Mouse (Mus musculus): ENCODE measurements around the gene B4galt2. TPM values are rescaled to one million over a fixed set of nuclear protein-coding genes. Genes with fewer than 3 reads are reported as not detected.

Gene B4galt2
- polyA plus RNA-seq, 1 experiment from 2014 or later: 24.9 TPM

DNA sequence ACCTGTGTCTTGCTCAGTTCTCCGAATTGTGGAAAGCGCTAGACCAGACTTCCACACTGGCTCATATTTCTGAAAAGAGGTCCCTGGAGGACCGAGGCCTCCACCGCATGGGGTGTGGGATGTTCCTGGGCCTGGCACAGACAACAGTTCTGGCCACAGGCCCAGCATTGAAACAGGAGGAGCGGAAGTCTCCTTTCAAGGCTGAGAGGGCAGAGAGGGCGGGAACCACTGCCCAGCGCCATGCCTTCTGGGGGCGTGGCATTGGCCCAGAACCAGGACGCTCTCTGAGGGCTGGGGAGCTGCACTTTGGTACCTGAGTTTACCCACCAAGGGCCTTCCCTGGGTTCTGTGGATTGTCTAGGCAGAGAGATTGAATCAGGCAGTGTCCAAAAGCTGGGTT is 17.2 kb downstream of the B4galt2 start:
- Histone ChIP-seq H3K4me1 (ENCODE audit: control insufficient read depth, insufficient read depth, low read length) (peaks cover 3% of the 10 kb centered on the region; the same call in 1 of the 2 replicates), H3K27ac (replicated peaks; ENCODE audit: low read depth, low read length) (no peak overlapping the region), H3K27me3 (ENCODE audit: control insufficient read depth, insufficient read depth, low read length) (no peaks in the 10 kb centered on the region), H3K36me3 (replicated peaks; ENCODE audit: control insufficient read depth, insufficient read depth, low read depth, low read length) (no peaks in the 10 kb centered on the region), H3K9me3 (replicated peaks; ENCODE audit: control insufficient read depth, low read length) (no peaks in the 10 kb centered on the region), H3K4me3 (ENCODE audit: low read depth, low read length) (no peak overlapping the region), H3K9ac (replicated peaks; ENCODE audit: low read length) (no peak overlapping the region), H3K4me2 (ENCODE audit: low read depth, low read length) (no peak overlapping the region)
- DNase-seq (ENCODE audit: low spot score): no peak
- WGBS: 58% methylated on average over 9 of the region's 9 CpGs
- no peak for ATAC-seq (replicated peaks; ENCODE audit: insufficient number of reproducible peaks, low FRiP score, low TSS enrichment, low read depth)

DNA sequence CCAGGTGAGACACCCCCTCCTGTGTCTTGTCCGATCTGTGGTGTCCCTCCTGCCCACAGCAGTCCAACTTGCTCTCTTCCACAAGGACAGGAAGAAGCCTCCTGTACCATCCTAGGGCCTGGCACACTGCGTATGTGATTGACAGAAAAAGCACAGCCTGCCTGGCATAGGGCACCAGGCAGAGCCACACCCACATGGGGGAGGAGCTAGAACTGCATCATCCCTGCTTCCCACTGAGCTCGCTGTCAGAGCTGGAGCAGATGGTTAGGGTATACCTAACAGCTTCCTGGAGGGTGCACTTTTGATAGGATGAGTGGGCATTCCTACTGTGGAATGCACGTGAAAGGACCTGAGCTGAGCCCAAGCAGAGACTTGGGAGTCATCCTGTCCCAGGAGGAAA is 20.5 kb downstream of the B4galt2 start:
- no peaks in the 10 kb centered on the region for H3K36me3 ChIP-seq (replicated peaks; ENCODE audit: control insufficient read depth, insufficient read depth, low read depth, low read length)
- H3K4me3 ChIP-seq (ENCODE audit: low read depth, low read length): no peak overlapping the region
- 35% methylated on average over 4 of the region's 4 CpGs for WGBS
- no peak overlapping the region for H3K27ac ChIP-seq (replicated peaks; ENCODE audit: low read depth, low read length)
- 0 out of 2 replicates have a peak, but pooled peaks have one; percentile 14 for ATAC-seq (replicated peaks; ENCODE audit: insufficient number of reproducible peaks, low FRiP score, low TSS enrichment, low read depth)
- peaks cover 3% of the 10 kb centered on the region; the same call in 1 of the 2 replicates for H3K4me1 ChIP-seq (ENCODE audit: control insufficient read depth, insufficient read depth, low read length)
- no peaks in the 10 kb centered on the region for H3K9me3 ChIP-seq (replicated peaks; ENCODE audit: control insufficient read depth, low read length)
- DNase-seq (ENCODE audit: low spot score): no peak
- H3K27me3 ChIP-seq (ENCODE audit: control insufficient read depth, insufficient read depth, low read length): no peaks in the 10 kb centered on the region
- no peak overlapping the region for H3K4me2 ChIP-seq (ENCODE audit: low read depth, low read length)
- H3K9ac ChIP-seq (replicated peaks; ENCODE audit: low read length): no peak overlapping the region

DNA sequence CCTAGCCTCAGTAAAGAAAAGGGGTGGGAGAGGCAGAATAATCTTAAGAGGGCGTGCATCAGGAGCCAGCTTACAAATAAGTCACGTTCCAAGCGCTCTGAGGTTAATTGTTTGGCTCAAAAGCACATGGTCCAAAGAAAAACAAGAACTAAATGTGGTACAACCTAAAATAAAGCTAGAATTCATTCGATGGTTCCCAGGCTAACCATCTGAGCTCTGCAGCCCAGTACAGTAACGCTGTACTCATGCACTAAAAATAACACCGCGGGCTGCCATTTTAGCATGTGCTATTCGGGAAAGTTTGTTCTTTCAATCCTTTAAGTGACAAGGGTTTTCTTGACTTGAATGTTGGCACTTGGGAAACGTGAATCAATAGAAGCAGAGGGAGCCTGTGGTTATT is 22.7 kb downstream of the B4galt2 start:
- WGBS: 84% methylated on average over 9 of the region's 9 CpGs
- Histone ChIP-seq H3K36me3 (replicated peaks; ENCODE audit: control insufficient read depth, insufficient read depth, low read depth, low read length) (no peaks in the 10 kb centered on the region), H3K4me1 (ENCODE audit: control insufficient read depth, insufficient read depth, low read length) (no peaks in the 10 kb centered on the region), H3K27ac (replicated peaks; ENCODE audit: low read depth, low read length) (no peak overlapping the region), H3K9ac (replicated peaks; ENCODE audit: low read length) (no peak overlapping the region), H3K4me2 (ENCODE audit: low read depth, low read length) (no peak overlapping the region), H3K9me3 (replicated peaks; ENCODE audit: control insufficient read depth, low read length) (no peaks in the 10 kb centered on the region), H3K27me3 (ENCODE audit: control insufficient read depth, insufficient read depth, low read length) (no peaks in the 10 kb centered on the region), H3K4me3 (ENCODE audit: low read depth, low read length) (no peak overlapping the region)
- ATAC-seq (replicated peaks; ENCODE audit: insufficient number of reproducible peaks, low FRiP score, low TSS enrichment, low read depth) (no peak), DNase-seq (ENCODE audit: low spot score) (no peak)

DNA sequence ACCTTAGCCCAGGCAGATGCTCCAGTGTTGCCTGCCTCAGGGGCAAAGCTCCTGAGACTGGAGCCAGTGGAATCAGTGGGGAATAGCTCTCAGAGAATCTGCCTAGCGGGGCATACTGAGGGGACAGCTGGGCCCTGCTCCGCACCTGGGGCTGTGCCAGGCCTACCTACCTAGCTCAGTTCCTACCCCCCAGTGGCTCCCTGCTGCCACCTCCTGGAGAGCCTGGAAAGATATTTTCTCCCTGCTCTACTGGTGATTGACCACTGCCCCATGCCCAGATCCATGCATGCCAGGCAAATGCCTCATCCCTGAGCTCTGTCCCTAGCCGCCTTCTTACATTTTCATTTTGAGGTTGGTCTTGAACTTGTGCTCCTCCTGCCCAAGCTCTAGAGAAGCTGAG is 24.5 kb downstream of the B4galt2 start:
- ATAC-seq (replicated peaks; ENCODE audit: insufficient number of reproducible peaks, low FRiP score, low TSS enrichment, low read depth) (no peak), DNase-seq (ENCODE audit: low spot score) (peak; percentile 58)
- WGBS: 60% methylated on average over 3 of the region's 3 CpGs
- no peak overlapping the region for H3K27ac ChIP-seq (replicated peaks; ENCODE audit: low read depth, low read length)
- H3K4me2 ChIP-seq (ENCODE audit: low read depth, low read length): no peak overlapping the region
- no peak overlapping the region for H3K9ac ChIP-seq (replicated peaks; ENCODE audit: low read length)
- no peaks in the 10 kb centered on the region for H3K27me3 ChIP-seq (ENCODE audit: control insufficient read depth, insufficient read depth, low read length)
- no peaks in the 10 kb centered on the region for H3K9me3 ChIP-seq (replicated peaks; ENCODE audit: control insufficient read depth, low read length)
- H3K4me3 ChIP-seq (ENCODE audit: low read depth, low read length): no peak overlapping the region
- no peaks in the 10 kb centered on the region for H3K36me3 ChIP-seq (replicated peaks; ENCODE audit: control insufficient read depth, insufficient read depth, low read depth, low read length)
- H3K4me1 ChIP-seq (ENCODE audit: control insufficient read depth, insufficient read depth, low read length): no peaks in the 10 kb centered on the region

DNA sequence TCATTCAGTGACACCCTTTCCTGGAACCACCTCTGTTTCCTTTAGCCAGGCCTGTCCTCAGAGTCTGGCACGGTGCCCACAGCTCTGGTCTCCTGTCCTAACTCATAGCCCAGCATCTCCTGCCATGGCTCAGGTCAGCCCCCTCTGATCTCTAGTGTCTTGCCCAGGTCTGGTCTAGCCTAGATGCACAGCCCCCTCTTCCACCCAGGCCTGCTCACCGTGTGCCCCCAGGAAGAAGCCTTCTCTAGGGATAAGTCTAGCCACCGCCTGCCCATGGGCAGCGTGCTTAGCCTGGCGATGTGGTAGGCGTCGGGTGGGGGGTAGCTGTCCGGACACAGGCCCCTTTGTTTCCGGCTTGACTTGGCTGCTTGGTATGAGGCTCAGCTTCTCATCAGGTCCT is 28.1 kb downstream of the B4galt2 start:
- Histone ChIP-seq H3K4me3 (ENCODE audit: low read depth, low read length) (no peak overlapping the region), H3K9ac (replicated peaks; ENCODE audit: low read length) (no peak overlapping the region), H3K36me3 (replicated peaks; ENCODE audit: control insufficient read depth, insufficient read depth, low read depth, low read length) (no peaks in the 10 kb centered on the region), H3K4me2 (ENCODE audit: low read depth, low read length) (no peak overlapping the region), H3K27ac (replicated peaks; ENCODE audit: low read depth, low read length) (no peak overlapping the region), H3K9me3 (replicated peaks; ENCODE audit: control insufficient read depth, low read length) (no peaks in the 10 kb centered on the region), H3K27me3 (ENCODE audit: control insufficient read depth, insufficient read depth, low read length) (no peaks in the 10 kb centered on the region), H3K4me1 (ENCODE audit: control insufficient read depth, insufficient read depth, low read length) (no peaks in the 10 kb centered on the region)
- no peak for ATAC-seq (replicated peaks; ENCODE audit: insufficient number of reproducible peaks, low FRiP score, low TSS enrichment, low read depth)
- 59% methylated on average over 9 of the region's 9 CpGs for WGBS
- DNase-seq (ENCODE audit: low spot score): no peak

DNA sequence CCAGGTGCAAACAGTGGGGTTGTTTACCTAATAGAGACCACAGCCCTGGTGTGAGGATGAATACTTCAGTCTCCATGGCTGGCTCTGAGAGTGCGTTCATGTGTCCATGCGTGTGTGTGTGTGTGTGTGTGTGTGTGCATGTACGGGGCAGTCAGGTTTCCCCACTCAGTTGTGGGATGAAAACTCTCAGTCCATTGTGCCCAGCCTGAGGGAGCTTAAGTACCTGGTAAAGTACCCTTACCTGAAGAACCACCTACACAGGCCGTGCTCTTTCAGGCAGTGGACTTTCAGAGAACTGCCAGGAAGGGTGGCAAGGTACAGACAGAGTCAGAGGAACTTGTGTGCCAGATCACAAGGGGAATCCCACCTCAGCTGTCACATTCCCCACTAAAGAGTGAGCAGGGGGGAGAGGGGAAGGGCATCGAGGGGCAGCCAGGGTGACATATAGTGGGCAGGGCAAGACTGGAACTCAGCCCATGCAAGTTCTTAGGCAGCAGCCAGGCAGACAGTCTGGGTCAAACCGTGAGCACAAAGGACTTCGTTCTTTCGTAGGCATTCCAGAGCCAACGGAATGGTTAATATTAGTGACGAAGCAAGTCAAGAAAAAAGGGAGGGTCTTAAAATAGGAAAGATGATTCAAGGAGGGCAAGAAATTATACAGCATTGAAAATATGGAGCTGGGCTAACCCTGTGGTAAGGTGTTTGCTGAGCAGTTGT is 31.0 kb downstream of the B4galt2 start:
- ATAC-seq (replicated peaks; ENCODE audit: insufficient number of reproducible peaks, low FRiP score, low TSS enrichment, low read depth) (no peak), DNase-seq (ENCODE audit: low spot score) (no peak)
- Histone ChIP-seq H3K36me3 (replicated peaks; ENCODE audit: control insufficient read depth, insufficient read depth, low read depth, low read length) (no peaks in the 10 kb centered on the region), H3K27me3 (ENCODE audit: control insufficient read depth, insufficient read depth, low read length) (no peaks in the 10 kb centered on the region), H3K9ac (replicated peaks; ENCODE audit: low read length) (no peak overlapping the region), H3K9me3 (replicated peaks; ENCODE audit: control insufficient read depth, low read length) (no peaks in the 10 kb centered on the region), H3K4me1 (ENCODE audit: control insufficient read depth, insufficient read depth, low read length) (no peaks in the 10 kb centered on the region), H3K4me2 (ENCODE audit: low read depth, low read length) (no peak overlapping the region), H3K4me3 (ENCODE audit: low read depth, low read length) (no peak overlapping the region), H3K27ac (replicated peaks; ENCODE audit: low read depth, low read length) (no peak overlapping the region)
- 82% methylated on average over 10 of the region's 10 CpGs for WGBS

DNA sequence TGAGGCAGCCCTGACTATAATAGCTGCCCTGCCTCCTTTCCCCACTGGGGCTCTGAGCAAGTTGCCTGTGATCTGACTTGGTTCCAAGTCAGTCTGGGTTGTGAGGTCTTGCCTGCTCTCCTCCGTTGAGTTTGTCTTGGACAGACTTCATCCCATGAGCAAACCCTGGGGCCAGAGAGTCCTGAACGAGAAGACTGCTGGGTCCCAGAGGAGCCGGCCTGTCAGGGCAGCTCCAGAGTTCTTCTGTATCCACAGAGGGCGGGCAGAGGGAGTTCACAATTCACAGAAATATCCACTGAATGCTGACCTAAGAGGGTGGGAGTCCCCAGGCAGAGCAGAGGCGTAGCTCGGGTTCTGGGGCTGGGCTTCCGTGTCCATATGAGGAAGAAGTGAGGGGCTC is 32.4 kb downstream of the B4galt2 start:
- no peaks in the 10 kb centered on the region for H3K4me1 ChIP-seq (ENCODE audit: control insufficient read depth, insufficient read depth, low read length)
- H3K27ac ChIP-seq (replicated peaks; ENCODE audit: low read depth, low read length): no peak overlapping the region

DNA sequence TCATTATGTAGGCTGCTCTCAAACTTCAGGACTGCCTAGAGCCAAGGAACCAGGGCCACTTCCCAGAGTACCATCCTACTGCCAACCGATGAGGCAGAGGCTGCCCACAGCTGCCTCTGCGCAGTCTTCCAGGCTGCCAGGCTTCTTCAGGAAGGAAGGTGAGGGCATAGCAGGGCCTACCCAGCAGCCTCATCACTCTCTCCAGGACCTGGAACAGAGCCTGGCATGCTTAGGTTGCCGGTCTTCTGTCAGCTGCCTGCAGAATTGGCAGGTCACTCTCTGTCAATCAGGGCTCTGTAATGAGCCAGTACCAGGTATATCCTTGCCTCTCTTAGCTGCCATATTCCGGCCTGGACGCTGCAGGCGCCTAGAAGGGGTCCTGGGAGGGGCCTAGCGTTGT is 33.1 kb downstream of the B4galt2 start:
- Histone ChIP-seq H3K9me3 (replicated peaks; ENCODE audit: control insufficient read depth, low read length) (no peaks in the 10 kb centered on the region), H3K9ac (replicated peaks; ENCODE audit: low read length) (no peak overlapping the region), H3K4me3 (ENCODE audit: low read depth, low read length) (no peak overlapping the region), H3K27ac (replicated peaks; ENCODE audit: low read depth, low read length) (no peak overlapping the region), H3K4me1 (ENCODE audit: control insufficient read depth, insufficient read depth, low read length) (no peaks in the 10 kb centered on the region), H3K4me2 (ENCODE audit: low read depth, low read length) (no peak overlapping the region), H3K27me3 (ENCODE audit: control insufficient read depth, insufficient read depth, low read length) (no peaks in the 10 kb centered on the region), H3K36me3 (replicated peaks; ENCODE audit: control insufficient read depth, insufficient read depth, low read depth, low read length) (no peaks in the 10 kb centered on the region)
- ATAC-seq (replicated peaks; ENCODE audit: insufficient number of reproducible peaks, low FRiP score, low TSS enrichment, low read depth): no peak
- no peak for DNase-seq (ENCODE audit: low spot score)
- WGBS: 86% methylated on average over 7 of the region's 7 CpGs

More for the DNA sequence above, 32.4 kb downstream of the B4galt2 start:
- ATAC-seq (replicated peaks; ENCODE audit: insufficient number of reproducible peaks, low FRiP score, low TSS enrichment, low read depth): no peak
- no peak overlapping the region for H3K9ac ChIP-seq (replicated peaks; ENCODE audit: low read length)
- H3K4me3 ChIP-seq (ENCODE audit: low read depth, low read length): no peak overlapping the region
- H3K9me3 ChIP-seq (replicated peaks; ENCODE audit: control insufficient read depth, low read length): no peaks in the 10 kb centered on the region
- no peak overlapping the region for H3K4me2 ChIP-seq (ENCODE audit: low read depth, low read length)
- H3K36me3 ChIP-seq (replicated peaks; ENCODE audit: control insufficient read depth, insufficient read depth, low read depth, low read length): no peaks in the 10 kb centered on the region
- DNase-seq (ENCODE audit: low spot score): no peak
- 72% methylated on average over 7 of the region's 7 CpGs for WGBS
- no peaks in the 10 kb centered on the region for H3K27me3 ChIP-seq (ENCODE audit: control insufficient read depth, insufficient read depth, low read length)

Measured in embryonic facial prominence, embryonic 11.5 days (tissue).